Mouse (Mus musculus): ENCODE data around the gene Zfp385a.

The Zfp385a gene

DNA sequence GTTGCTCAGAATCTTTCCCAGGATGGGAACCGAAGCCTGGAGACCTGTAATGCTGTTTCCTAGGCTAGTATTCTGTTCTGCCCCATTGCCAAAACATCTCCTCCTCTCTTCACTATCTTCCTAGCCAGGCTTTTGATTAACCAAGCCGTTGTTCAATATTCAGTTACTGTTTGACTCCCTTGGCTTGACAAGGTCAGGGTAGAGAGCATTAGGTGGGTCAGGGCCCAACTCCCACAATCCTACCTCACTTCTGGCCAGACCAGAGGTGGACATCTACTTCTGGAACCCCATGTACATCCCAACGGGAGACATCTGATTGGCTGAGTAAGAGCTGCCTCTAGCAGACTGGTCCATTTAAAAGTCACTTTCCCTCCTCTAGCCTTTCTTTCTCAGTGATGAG is 23.1 kb upstream of the Zfp385a start:
- no peak for DNase-seq

DNA sequence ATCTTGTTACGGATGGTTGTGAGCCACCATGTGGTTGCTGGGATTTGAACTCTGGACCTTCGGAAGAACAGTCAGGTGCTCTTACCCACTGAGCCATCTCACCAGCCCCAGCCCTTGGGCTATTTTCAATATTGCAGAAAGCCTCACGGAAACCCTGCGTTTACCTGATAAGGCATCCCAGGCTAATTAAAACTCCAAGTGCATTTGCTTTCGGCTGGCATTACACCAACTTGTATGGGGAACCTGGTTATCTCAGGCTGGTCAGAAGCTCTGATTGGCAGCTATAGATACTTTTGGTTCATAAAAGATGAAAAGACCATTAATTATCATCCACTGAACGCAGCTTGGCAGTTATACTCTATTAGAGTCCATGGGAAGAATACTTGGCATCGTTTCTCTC is 22.4 kb upstream of the Zfp385a start:
- DNase-seq = no peak

DNA sequence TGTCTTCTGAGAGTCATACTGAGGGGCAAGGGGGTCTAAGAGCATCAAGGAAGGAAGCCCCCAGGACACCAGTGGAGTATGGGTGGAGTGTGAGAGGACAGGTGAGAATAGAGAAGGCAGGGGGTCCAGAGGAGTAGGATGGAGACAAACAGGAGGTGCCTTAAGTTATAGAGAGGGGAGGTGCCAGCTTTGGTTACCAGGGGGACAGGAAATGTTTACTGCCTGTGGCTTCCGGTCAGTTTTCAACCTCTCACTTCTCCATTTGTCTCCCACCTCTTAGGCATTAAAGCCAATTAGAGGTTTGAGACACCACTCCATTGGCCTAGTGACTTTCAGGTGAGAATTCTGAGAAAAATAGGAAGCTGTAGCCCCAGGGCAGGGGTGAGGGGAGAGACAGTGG is 21.4 kb upstream of the Zfp385a start:
- no peak for DNase-seq

DNA sequence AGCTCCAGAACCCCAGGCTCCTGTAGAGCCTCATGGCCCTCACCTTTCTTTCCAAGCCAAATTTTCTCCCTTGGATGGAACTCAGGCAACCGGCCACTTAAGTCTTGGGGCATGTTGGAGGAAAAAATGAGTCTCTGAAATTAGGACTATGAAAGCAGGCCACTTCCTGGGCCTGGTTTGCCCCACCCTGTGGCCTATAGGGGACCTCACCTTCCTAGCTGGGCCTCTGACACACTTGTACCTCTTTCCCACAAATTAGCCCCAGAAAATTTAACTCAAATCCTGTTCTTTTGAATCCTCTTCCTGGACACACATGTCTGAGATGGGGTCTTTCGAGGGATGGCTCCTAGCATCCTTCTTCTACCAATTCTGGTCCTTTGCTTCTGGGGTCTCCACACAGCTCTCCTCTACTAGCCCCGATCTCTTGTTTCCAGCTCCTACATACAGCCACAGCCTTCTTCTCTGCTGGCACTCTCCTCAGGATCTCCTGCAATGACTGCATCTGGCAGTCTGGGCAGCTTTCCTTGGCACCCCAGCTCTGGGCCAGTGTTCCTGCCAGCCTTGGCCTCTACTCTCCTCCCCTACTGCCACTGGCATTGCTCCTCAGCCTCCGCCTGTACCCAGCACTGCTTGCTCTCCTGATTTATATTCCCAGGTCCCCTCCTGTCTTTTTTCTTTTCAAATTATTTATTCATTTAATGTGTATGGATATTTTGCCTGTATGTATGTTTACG is 20.1 kb upstream of the Zfp385a start:
- no peak for DNase-seq

DNA sequence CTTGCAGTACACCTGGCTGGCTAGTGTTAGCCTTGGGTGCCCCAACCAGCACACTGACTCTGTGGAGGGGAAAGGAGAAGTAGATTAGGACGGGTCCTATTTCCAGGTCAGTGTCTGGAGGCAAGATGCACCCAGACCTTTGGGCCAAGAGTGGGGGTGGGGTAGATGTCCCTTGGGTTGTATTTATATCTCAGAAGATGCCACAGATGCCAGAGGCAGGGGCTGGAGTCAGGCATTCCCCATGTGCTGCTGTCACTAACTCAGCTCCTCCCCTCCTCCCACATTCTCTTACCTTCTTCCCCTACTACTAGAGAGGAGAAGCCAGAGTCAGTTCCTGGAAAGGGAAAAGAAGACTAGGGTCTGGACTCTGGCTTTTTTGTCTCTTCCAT is 19.2 kb upstream of the Zfp385a start:
- DNase-seq = no peak

DNA sequence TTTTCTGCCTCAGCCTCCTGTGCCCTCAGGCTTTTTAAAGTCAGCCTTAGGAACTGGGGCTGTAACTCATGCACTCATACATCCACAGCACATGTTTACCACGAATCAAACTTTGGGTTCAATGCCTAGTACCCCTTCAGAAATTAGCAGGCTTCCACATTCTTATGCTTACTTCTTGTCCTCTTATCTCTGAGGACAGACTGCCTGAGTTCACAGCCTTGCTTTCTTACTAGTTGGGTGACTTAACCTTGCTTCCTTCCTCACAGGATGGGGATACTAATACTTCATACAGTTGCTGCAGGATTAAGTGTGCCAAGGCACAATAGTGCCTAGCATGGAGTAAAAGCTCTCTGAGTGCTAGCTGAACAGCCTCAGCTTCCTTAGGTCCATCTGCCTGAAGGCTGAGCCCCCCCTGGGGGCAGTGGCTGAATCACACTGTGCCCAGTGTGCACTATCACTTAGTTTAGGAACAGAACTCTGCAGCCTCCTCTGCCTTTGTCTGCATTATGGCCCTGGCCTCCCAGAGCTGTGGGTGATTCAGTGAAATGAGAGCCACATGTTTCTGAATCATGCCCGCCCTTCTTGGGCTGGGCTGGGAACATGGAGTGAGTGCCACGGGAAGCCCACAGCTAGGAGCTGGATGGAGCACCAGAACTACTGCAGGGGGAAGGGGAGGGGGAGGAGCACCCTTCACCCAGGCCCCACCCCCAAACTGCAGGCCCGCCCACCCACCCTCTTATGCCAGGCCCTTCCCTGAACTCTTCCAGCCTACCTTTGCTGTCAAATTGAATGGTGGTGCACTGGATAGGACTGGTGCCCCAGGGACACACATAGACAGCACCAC is 18.6 kb upstream of the Zfp385a start:
- no peak for DNase-seq

DNA sequence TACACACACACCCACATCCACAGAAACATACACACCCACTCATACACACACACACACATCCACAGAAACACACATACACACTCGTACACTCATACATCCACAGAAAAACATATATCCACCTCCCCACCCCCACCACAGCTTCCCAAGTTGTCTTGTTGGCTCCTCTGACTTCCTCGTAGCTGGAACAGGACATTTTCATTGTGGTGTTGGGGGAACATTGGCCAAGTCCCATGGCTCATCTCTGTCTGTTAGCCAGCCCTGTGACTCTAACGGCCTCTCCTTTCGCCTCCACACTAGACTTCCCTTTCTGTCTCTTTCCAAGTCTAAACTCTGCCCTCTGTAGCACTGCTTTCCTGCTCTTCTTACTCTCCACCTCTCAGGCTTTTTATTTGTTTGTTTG is 17.9 kb upstream of the Zfp385a start:
- no peak for DNase-seq

DNA sequence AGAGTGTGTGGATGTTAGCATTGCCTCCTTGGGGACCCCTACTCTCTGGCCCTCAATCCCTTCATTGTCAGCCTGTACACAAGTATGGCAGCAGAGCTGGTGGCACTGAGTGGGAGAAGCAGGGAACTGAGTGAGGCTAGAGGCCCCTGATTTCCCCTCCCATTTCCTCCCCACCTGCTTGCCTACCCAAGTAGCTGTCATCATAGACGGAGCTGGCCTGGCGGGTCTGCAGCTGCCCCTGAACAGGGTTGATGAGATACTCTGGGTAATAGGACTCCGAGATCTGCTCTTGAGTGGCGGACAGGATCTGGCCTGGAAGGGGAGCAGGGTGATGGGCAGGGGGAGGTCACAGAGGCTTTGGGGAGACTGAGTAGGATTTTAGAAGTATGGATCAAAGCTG is 16.2 kb upstream of the Zfp385a start:
- DNase-seq = no peak

DNA sequence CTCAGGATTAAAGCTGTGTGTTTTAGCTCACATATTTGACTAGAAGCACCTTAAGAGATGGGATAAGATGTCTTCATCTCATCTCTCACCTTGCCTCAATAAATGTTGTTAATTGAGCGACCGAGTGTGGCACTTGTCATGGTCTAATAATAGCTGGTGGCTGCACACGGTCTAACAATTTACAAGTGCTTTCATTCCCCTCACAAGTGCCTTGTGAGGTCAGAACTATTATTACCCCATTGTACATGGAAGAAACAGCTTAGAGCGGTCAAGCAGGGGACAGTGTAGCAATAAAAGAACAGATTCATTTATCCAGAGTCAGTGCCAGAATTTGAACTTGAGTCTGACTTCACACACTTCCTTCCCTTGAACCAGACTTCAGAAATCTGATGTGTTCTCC is 15.5 kb upstream of the Zfp385a start:
- DNase-seq = no peak

DNA sequence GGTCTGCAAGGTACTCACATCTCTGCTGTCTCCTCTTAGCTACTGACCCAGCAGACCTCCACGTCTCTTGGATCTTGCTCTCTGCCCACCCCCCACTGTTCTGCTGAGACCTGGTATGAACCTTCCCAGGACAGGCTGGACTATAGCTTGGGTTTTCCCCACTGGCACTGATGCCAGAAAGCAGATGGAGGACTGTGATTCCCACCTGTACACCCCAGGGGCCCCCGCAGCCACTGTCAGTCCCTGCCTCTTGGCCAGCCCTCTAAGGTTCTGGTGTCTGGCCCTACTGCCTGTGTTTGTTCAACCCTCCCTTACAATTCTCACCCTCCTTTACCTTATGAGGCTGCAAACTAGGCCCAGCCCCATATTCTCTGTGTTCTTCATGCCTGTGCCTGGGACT is 14.8 kb upstream of the Zfp385a start:
- DNase-seq = no peak

DNA sequence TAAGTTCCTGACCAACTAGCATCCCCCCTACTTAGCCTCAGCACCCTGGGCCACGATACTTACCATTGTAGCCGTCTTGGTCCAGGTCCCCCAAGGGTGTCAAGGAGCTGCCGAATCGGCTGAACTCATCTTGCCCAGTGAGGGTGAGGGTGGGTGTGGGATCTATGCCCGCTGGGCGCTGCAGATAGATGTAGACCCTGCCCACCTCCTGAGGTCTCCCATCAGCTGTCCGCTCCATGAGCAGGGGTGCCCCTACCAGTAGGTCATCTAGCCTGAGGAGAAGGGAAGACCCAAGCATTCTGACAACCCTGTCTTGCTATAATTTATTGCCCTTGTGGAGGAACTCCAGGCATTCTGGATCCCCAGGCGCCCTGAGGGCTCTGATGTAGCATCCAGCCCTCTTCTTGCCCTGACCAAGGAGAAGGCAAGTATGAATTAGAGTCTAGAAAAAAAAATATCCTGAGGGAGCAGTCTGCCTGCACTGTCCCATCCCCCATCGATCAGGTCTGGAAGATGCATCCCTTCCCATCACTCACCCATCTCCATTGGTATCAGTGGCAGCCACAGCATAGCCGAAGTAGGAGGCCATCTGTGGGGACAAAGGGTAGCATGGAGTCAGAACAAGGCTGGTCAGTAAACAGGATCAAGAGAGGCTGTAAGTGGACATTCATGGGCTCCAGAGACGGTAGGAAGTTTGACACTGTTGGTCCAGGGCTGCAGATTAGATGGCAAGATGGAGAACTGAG is 13.8 kb upstream of the Zfp385a start:
- no peak for DNase-seq

DNA sequence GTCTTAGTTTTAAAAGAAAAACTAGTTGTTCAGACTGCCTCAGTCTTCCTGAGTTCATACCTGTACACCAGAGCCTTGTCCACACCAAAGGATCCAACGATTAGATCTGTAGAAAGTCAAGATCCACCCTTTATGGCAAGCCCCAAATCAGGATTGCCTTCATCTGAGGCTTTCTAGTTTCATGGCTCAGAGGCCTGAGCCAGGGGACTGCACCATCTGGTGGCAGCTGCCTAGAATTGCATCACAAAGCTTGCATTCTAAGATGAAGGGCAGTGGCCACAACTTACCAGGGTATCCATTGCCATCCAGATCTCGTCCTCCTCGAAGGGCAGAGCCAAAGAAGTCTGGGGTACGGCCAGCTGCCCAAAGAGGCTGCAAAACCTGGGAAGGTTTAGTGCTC is 13.0 kb upstream of the Zfp385a start:
- peak; percentile 61 to 64 for DNase-seq

DNA sequence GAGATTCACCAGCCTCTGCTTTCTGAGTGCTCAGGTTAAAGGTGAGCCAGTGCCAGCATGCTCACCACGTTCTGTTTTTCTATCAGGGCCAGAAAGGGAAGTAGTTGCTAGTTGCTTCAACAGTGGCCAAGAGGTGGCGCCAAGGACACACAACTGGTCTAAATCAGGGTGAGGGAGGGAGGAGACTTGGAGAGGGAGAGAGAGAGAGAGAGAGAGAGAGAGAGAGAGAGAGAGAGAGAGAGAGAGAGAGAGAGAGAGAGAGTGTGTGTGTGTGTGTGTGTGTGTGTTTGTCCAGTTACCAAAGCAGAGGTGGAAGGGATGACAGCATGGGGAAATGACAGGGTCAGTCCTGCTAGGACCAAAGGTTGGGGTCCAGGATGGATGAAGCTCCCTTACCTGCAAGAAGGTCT is 7.4 kb upstream of the Zfp385a start:
- DNase-seq = peak; percentile 82 to 84

DNA sequence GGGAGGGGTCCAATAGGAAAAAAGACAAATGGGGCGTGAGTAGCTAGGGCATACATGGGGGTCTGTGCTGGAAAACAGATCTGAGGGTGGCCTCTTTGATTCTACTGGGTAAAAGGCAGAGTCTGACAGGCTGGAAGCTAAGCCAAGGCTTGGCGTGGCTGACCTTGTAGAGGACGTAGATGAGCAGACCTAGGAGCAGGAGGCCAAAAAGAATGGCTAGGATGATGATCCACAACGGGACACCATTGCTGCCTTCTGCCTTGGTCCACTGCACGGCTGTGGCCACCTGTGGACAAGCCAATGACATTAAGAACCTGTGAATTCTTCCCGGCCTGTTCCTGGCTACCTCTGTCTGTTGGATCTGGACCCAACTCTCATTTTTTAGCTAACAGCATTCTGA is 5.9 kb upstream of the Zfp385a start:
- DNase-seq = no peak

DNA sequence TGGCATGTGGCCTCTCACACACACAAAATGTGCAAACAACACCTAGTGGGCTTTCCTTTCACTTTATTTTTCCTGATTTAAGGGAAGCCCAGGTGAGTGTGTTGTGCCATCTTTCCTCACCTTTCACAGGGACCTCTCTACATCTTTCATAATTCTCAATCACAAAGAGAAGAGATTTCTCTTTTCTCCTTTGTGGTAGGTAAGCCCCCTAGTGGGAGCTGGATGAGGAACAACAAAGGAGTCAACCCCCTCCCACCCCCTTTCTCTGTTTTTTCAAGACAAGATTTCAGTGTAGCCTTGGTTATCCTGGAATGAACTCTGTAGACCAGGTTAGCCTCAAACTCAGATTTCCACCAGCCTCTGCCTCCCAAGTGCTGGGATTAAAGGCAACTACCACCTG is 3.7 kb upstream of the Zfp385a start:
- DNase-seq = no peak

DNA sequence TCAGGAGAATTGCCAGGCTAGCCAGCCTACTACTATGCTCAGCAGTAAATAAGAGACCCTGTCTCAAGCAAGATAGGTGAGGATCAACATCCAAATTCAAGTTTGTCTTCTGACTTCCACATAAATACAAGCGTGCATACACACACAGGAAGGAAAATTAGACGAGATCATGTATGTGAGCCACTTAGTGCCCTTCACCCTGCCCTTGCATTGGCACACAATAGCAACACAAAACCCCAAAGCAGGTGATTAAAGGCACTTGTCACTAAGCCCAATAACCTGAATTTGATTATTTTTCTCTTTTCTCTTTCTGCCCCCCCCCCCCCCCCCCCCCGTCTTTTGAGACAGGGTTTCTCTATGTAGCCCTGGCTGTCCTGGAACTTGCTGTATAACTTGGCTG is 3.1 kb upstream of the Zfp385a start:
- DNase-seq = no peak

DNA sequence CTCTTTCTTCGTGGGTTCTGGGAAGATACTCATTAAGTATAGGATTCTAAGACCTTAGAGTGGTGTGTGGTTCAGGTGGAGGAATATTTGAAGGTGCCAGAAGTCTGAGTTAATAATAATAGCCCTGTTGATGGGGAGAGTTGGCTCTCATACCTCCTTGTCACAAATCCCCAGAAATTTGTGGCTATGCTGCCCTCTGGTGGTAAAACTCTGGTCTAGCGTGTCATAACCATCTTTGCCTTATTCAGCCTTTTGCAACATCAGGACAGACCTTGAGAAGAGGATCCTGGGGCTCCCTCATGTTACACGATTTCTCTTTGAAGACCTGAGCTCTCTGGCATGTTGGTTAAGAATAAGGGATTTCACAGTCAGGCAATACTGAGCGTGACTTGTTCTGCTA is 2.5 kb upstream of the Zfp385a start:
- DNase-seq = peak; percentile 66 to 76

DNA sequence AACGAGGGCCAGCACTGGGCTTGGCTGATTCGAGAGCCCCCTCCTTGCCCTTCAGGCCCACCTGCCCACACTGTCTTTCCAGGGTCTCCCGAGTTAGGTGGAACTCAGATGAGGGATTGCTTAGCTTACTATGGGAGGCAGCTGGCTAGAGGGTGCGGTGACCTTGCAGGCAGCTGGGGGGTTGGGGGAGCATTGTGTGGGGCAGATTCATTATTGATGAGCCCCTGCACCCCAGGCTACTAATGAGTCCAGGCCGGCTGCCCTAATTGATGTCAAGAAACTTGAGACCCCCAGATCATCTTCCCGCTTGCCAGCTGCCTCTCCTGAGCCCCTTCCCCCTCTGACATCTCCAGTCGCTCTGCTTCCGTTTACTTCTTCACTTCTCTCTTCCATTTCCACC is 1.7 kb upstream of the Zfp385a start:
- no peak for DNase-seq

DNA sequence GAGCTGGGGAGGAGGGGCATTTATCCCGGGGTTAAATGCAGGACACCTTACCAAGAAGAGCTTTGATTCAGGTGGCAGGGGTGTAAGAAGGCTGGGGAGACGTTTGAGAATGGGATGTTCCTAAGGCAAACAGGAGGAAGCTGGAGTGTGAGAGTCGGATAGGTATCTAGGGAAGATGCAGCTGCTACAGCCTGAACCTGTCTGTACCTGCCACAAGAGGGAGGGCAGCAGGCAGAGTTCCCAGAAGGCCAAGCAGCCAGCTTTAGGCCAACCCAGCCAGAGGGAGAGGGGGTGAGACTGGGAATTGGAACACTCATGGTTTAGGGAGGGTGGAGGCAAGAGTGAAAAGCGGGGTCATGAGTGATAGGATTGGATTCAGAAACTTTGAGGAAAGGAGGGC is 893 bp upstream of the Zfp385a start:
- DNase-seq = no peak

DNA sequence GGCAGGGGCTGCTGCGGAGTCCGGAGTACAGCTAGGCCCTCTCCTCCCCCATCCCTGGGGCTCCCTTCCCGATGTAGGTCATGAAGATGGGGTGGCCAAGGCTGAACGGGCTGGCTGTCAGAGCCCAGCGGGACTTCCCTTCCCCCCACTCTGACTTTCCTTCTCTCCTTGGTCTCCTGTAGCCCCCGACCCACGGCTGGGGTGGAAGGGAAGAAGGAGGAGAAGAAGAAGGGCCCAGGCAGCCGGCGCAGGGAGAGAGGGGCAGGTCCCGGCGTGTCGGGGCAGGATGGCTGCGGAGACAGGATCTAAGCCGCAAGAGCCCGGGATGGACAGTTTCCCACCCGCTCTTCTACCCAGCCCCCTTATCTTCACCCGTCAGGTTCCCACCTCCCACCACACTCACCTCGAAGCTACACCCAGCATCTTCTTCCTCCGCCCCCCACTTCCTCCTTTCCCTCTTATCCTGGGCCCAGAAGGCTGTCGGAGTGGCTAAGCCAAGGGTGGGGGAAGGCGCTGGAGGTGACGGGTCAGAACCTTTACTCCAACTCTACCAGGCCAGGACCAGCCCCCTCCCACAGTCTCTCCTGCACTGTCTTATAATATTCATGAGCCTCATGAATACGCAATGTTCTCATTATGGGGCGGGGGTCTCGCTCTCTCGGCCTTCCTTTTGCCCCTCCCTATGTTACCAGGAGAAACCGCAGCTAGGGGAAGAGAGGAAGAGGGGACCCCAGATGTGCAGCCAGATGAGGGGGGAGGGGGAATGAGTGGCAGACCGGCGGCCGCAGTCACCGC is 530 bp downstream of the Zfp385a start:
- no peak for DNase-seq

DNA sequence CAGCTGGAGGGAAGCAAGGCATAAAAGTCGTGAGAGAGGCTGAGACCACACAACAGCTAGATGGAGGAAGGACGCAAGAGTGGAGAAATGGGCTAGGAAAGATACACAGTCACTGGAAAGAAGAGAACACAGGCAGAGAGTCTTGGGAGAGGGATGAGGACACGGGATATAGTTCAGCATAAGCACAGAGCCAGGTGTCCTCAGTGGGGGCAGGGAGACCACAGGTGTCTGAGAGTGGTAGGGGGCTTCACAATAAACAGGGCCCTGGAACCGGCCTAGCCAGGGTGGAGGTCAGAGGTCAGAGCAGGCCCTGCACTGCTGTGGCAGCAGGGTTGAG is 1.1 kb downstream of the Zfp385a start:
- DNase-seq = no peak

DNA sequence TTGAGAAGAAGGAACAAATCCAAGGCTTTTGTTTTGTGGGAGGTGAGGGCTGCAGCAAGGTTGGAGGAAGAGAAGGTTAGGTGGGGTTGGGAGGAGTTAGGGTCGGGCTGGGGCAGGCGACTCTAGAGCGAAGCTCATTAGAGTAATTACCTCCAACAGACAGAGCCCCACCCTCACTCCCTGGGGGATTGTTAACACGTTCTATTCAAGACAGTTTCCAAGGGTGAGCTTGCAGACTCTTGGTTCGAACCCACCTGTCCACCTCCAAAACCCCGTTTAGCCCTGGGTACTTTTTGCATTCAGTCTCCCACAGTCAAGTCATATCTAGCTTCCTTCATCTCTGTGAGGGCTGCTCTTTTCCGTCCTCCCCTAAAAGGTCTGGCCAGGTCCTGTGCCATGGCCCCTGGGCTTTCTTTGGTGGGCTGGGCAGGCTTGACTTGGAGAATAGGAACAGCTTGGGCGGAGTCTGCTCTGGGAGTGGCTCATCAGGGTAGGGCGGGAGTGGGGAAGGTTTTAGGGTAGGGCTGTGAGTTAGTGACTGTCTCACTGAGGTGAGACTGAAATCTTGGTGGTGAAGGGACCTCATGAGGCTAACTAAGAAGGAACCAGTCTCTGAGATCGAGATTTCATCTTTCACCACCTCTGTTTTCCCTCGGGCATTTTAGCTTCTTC is 2.8 kb downstream of the Zfp385a start:
- DNase-seq = no peak
